In genomic region chr8:119636766-119637165, GRCm38 (mm10) we compare ENCODE assay signal across 18 mouse cellular contexts. TPM values are rescaled to one million over a fixed set of nuclear protein-coding genes. Genes with fewer than 3 reads are reported as not detected.
"Had no signal": no experiment of that assay in that cellular context is flagged by ENCODE, and none has a peak within 500 bp of the region (broad histone marks: within the 10 kb centered on the region; RNA-seq: fewer than 3 reads in every experiment).

No protein-coding gene starts in this region.

- H3K4me3 ChIP-seq: layer of hippocampus, adult 2 months; limb, embryonic 15.5 days; liver, embryonic 12.5 days; megakaryocyte, embryonic 14.5 days; midbrain, embryonic 15.5 days; neural tube, embryonic 12.5 days had no signal

- DNase-seq: kidney, adult 9 months; kidney, postnatal 4 days; lung, embryonic 14.5 days; lung, postnatal 10 days; thymus, postnatal 36 days had no signal

- H3K4me1 ChIP-seq: liver, embryonic 12.5 days; megakaryocyte, embryonic 14.5 days had no signal

- H3K27ac ChIP-seq: kidney, postnatal 0 days; layer of hippocampus, adult 2 months; limb, embryonic 15.5 days; liver, embryonic 12.5 days; macrophage; midbrain, embryonic 15.5 days; neural tube, embryonic 12.5 days had no signal

RNA-seq across cellular contexts. Expression of gene Kcng4, which starts 1.3 kb away (rescaled TPM):
- total RNA-seq: monocyte, adult 5-6 weeks; neutrophil, adult 5-6 weeks had no signal
- polyA plus RNA-seq: liver, embryonic 12.5 days; liver, embryonic 16.5 days; lung, embryonic 14.5 days; macrophage had no signal

RNA-seq across cellular contexts. Expression of gene Adad2, which starts 24.2 kb away (rescaled TPM):
- total RNA-seq: monocyte, adult 5-6 weeks; neutrophil, adult 5-6 weeks had no signal
- polyA plus RNA-seq: kidney, postnatal 0 days; liver, embryonic 12.5 days; liver, embryonic 16.5 days; lung, embryonic 14.5 days; macrophage; stomach, embryonic 14.5 days; thymus, postnatal 0 days had no signal

RNA-seq across cellular contexts. Expression of gene Wfdc1, which starts 29.4 kb away (rescaled TPM):
- total RNA-seq: monocyte, adult 5-6 weeks; neutrophil, adult 5-6 weeks had no signal
- polyA plus RNA-seq: macrophage had no signal
